Mouse (Mus musculus): ENCODE measurements around the gene Nprl2. TPM values are rescaled to one million over a fixed set of nuclear protein-coding genes. Genes with fewer than 3 reads are reported as not detected.

Gene Nprl2
- polyA plus RNA-seq, 1 experiment = 31.3 TPM

GRCm38 (mm10) chr9:107533791-107534407 lies 8.1 kb upstream of the Nprl2 start, which contains the start of gene Tmem115:
Gene Tmem115, plus strand, starts transcription at chr9:107533945.
- WGBS = 1% methylated on average over 43 of the region's 48 CpGs

DNA sequence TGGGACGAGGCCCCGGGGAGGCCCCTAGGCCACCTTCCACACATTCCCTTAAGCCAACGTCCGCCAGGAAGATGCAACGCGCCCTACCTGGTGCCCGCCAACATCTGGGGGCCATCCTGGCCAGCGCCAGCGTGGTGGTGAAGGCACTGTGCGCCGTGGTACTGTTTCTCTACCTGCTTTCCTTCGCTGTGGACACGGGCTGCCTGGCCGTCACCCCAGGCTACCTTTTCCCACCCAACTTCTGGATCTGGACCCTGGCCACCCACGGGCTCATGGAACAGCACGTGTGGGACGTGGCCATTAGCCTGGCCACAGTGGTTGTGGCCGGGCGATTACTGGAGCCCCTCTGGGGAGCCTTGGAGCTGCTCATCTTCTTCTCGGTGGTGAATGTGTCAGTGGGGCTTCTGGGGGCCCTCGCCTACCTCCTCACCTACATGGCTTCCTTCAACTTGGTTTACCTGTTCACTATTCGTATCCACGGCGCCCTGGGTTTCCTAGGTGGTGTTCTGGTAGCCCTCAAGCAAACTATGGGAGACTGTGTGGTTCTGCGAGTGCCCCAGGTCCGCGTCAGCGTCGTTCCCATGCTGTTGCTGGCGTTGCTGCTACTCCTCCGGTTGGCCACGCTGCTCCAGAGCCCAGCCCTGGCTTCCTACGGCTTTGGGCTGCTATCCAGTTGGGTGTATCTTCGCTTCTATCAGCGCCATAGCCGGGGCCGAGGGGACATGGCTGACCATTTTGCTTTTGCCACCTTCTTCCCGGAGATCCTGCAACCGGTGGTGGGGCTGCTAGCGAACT lies 7.4 kb upstream of the Nprl2 start:
- DNase-seq = no peak
- H3K4me1 ChIP-seq (ENCODE audit: control insufficient read depth, insufficient read depth, low read length) = peaks cover 21% of the 10 kb centered on the region
- no peak for TF ChIP-seq POLR2A (IDR thresholded peaks at IDR 0.05; ENCODE audit: borderline replicate concordance, extremely low read depth, low read depth, low read length)
- TF ChIP-seq CTCF (IDR thresholded peaks at IDR 0.05; ENCODE audit: insufficient read depth, low read length) = no peak
- peak overlapping the region; percentile 95 for H3K4me3 ChIP-seq (replicated peaks; ENCODE audit: extremely low read depth, low read depth, low read length)
- under 1% methylated on average over 40 of the region's 40 CpGs for WGBS

More at GRCm38 (mm10) chr9:107533791-107534407, 8.1 kb upstream of the Nprl2 start, which contains the start of gene Tmem115:
- TF ChIP-seq CTCF (IDR thresholded peaks at IDR 0.05; ENCODE audit: insufficient read depth, low read length) = no peak
- peak; percentile 91; the same call in 1 of the 2 replicates for TF ChIP-seq POLR2A (IDR thresholded peaks at IDR 0.05; ENCODE audit: borderline replicate concordance, extremely low read depth, low read depth, low read length)
- DNase-seq = peak; percentile 86
- Histone ChIP-seq H3K4me3 (replicated peaks; ENCODE audit: extremely low read depth, low read depth, low read length) (peak within 1 kb of the TSS; percentile 95), H3K4me1 (ENCODE audit: control insufficient read depth, insufficient read depth, low read length) (peaks cover 21% of the 10 kb centered on the region)

GRCm38 (mm10) chr9:107538231-107538630 lies 3.8 kb upstream of the Nprl2 start:
- H3K4me1 ChIP-seq (ENCODE audit: control insufficient read depth, insufficient read depth, low read length) = peaks cover 30% of the 10 kb centered on the region
- TF ChIP-seq CTCF (IDR thresholded peaks at IDR 0.05; ENCODE audit: insufficient read depth, low read length) (no peak), POLR2A (IDR thresholded peaks at IDR 0.05; ENCODE audit: borderline replicate concordance, extremely low read depth, low read depth, low read length) (no peak)
- no peak overlapping the region for H3K4me3 ChIP-seq (replicated peaks; ENCODE audit: extremely low read depth, low read depth, low read length)
- DNase-seq = no peak
- 85% methylated on average over 7 of the region's 7 CpGs for WGBS

DNA sequence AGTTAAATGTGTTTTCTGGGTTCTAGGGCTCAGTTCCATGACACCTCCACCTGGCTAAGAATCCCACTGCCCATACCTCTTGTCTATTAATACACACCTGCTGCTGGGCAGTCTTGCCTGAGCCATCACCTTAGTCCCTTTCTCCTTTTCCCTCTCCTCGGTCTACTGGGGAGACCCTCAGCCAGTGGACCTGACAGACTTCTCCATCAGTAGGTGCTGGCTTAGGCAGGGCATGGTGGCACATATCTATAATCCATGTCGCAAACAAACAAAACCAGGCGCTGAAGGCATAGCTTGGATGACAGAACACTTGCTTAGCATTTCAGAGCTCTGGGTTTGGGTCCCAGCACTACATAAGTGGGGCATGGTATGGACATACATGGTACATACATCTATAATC lies 3.3 kb upstream of the Nprl2 start:
- WGBS = 88% methylated on average over 3 of the region's 3 CpGs
- Histone ChIP-seq H3K4me1 (ENCODE audit: control insufficient read depth, insufficient read depth, low read length) (peaks cover 30% of the 10 kb centered on the region), H3K4me3 (replicated peaks; ENCODE audit: extremely low read depth, low read depth, low read length) (no peak overlapping the region)
- DNase-seq = no peak
- TF ChIP-seq CTCF (IDR thresholded peaks at IDR 0.05; ENCODE audit: insufficient read depth, low read length) (no peak), POLR2A (IDR thresholded peaks at IDR 0.05; ENCODE audit: borderline replicate concordance, extremely low read depth, low read depth, low read length) (no peak)

DNA sequence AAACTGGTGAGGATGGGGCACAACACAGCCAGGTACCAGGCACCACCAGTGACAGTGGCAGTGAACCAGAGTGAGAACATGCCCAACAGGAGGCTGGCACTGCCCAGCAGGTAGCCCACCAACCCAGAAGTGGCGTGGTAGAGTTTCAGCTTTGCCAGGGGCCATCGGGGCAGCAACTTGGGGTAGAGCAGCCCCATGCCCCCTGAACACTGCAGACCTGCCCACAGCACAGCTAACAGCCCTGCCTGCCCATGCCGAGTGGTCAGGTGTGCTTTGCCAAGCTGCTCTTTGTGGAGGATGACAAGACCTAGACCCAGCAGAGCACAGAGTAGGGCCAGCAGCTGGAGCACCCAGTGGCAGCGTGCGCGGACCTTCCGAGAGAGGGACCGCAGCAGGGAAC lies 2.1 kb upstream of the Nprl2 start:
- Histone ChIP-seq H3K4me3 (replicated peaks; ENCODE audit: extremely low read depth, low read depth, low read length) (no peak overlapping the region), H3K4me1 (ENCODE audit: control insufficient read depth, insufficient read depth, low read length) (peaks cover 29% of the 10 kb centered on the region)
- TF ChIP-seq CTCF (IDR thresholded peaks at IDR 0.05; ENCODE audit: insufficient read depth, low read length) (no peak), POLR2A (IDR thresholded peaks at IDR 0.05; ENCODE audit: borderline replicate concordance, extremely low read depth, low read depth, low read length) (no peak)
- DNase-seq = no peak
- WGBS = 92% methylated on average over 8 of the region's 8 CpGs

DNA sequence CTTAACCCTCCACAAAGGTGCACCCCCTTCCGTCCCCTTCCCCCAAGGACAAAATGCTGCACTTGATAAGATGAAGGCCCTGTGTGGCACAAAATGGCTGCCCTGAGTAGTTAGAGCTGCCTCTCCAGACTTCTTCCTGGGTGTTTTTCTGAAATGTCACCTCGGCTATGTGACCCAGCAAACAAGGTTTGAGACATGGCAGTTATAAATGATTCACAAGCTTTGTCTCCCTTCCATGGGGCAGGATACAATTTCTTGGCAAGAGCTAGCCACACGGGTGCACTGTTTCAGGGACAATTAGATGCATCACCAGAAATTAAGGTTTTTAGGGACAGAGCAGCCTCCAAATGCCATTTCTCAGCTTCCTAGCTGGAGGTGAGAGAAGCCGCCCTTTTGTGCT lies 1.6 kb upstream of the Nprl2 start:
- no peak overlapping the region for H3K4me3 ChIP-seq (replicated peaks; ENCODE audit: extremely low read depth, low read depth, low read length)
- 65% methylated on average over 4 of the region's 4 CpGs for WGBS
- TF ChIP-seq CTCF (IDR thresholded peaks at IDR 0.05; ENCODE audit: insufficient read depth, low read length) = no peak
- TF ChIP-seq POLR2A (IDR thresholded peaks at IDR 0.05; ENCODE audit: borderline replicate concordance, extremely low read depth, low read depth, low read length) = no peak
- no peak for DNase-seq
- peaks cover 25% of the 10 kb centered on the region for H3K4me1 ChIP-seq (ENCODE audit: control insufficient read depth, insufficient read depth, low read length)

GRCm38 (mm10) chr9:107541005-107541404 lies 1.0 kb upstream of the Nprl2 start:
- DNase-seq = no peak
- H3K4me3 ChIP-seq (replicated peaks; ENCODE audit: extremely low read depth, low read depth, low read length) = no peak overlapping the region
- no peak for TF ChIP-seq CTCF (IDR thresholded peaks at IDR 0.05; ENCODE audit: insufficient read depth, low read length)
- H3K4me1 ChIP-seq (ENCODE audit: control insufficient read depth, insufficient read depth, low read length) = peaks cover 19% of the 10 kb centered on the region
- WGBS = 21% methylated on average over 10 of the region's 10 CpGs

DNA sequence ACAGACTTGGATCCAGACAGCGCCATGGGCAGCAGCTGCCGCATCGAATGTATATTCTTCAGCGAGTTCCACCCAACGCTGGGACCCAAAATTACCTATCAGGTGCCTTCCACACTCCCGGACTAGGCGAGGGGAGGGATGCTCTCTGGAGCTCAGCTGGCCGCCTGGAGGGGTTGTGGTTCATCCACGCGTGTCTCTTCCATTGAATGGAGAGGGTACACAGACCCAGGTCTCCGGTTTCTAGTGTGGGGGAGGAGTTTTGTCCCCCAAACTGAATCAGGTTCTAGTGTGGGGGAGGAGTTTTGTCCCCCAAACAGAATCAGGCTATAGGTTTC lies 293 bp downstream of the Nprl2 start:
- TF ChIP-seq POLR2A (IDR thresholded peaks at IDR 0.05; ENCODE audit: borderline replicate concordance, extremely low read depth, low read depth, low read length) (no peak), CTCF (IDR thresholded peaks at IDR 0.05; ENCODE audit: insufficient read depth, low read length) (no peak)
- DNase-seq = no peak
- Histone ChIP-seq H3K4me1 (ENCODE audit: control insufficient read depth, insufficient read depth, low read length) (peaks cover 9% of the 10 kb centered on the region; the same call in 1 of the 2 replicates), H3K4me3 (replicated peaks; ENCODE audit: extremely low read depth, low read depth, low read length) (peak overlapping the region; percentile 95)
- 2% methylated on average over 11 of the region's 11 CpGs for WGBS

- no peak for DNase-seq
- TF ChIP-seq CTCF (IDR thresholded peaks at IDR 0.05; ENCODE audit: insufficient read depth, low read length) (no peak), POLR2A (IDR thresholded peaks at IDR 0.05; ENCODE audit: borderline replicate concordance, extremely low read depth, low read depth, low read length) (no peak)
- Histone ChIP-seq H3K4me3 (replicated peaks; ENCODE audit: extremely low read depth, low read depth, low read length) (no peak overlapping the region), H3K4me1 (ENCODE audit: control insufficient read depth, insufficient read depth, low read length) (peaks cover 9% of the 10 kb centered on the region; the same call in 1 of the 2 replicates)
- WGBS = 32% methylated on average over 8 of the region's 8 CpGs
These were observed 695 bp downstream of the Nprl2 start for GRCm38 (mm10) chr9:107542721-107543120.

GRCm38 (mm10) chr9:107543299-107543698 lies 1.3 kb downstream of the Nprl2 start:
- WGBS = 88% methylated on average over 11 of the region's 11 CpGs
- Histone ChIP-seq H3K4me1 (ENCODE audit: control insufficient read depth, insufficient read depth, low read length) (peaks cover 9% of the 10 kb centered on the region; the same call in 1 of the 2 replicates), H3K4me3 (replicated peaks; ENCODE audit: extremely low read depth, low read depth, low read length) (no peak overlapping the region)
- no peak for DNase-seq
- TF ChIP-seq CTCF (IDR thresholded peaks at IDR 0.05; ENCODE audit: insufficient read depth, low read length) = no peak
- TF ChIP-seq POLR2A (IDR thresholded peaks at IDR 0.05; ENCODE audit: borderline replicate concordance, extremely low read depth, low read depth, low read length) = no peak
